Mouse (Mus musculus): ENCODE measurements around the gene Aff1. TPM values are rescaled to one million over a fixed set of nuclear protein-coding genes. Genes with fewer than 3 reads are reported as not detected.

Aff1 gene
- polyA plus RNA-seq, 1 experiment from 2014 or later: 7.3 TPM

DNA sequence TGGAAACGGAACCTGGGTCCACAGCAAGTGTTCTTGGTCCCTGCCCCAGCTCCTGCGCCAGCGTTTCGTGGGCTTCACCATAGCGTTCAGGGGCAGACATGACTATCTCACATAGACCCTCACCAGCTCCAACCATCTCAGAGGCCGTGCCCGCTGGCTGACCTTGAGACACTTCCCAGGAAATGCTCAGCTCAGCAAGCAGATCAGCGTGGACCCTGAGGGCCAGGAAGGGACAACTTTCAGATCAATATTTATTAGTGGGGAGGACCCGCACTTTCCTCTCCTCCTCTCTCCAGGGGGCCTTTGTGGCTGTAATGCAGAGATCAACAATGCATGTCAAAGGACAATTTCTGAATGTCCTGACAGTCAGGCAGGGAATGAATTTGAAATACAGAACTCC lies 27.2 kb upstream of the Aff1 start:
- Histone ChIP-seq H3K4me2 (ENCODE audit: low read length) (no peak overlapping the region), H3K9ac (ENCODE audit: low read length) (no peak overlapping the region), H3K4me3 (ENCODE audit: low read depth, low read length) (no peak overlapping the region), H3K27me3 (replicated peaks; ENCODE audit: control insufficient read depth, insufficient read depth, low read length) (no peaks in the 10 kb centered on the region), H3K27ac (ENCODE audit: low read depth) (no peak overlapping the region), H3K4me1 (replicated peaks; ENCODE audit: control insufficient read depth, insufficient read depth, low read length) (no peaks in the 10 kb centered on the region), H3K36me3 (ENCODE audit: control insufficient read depth, insufficient read depth, low read length) (no peaks in the 10 kb centered on the region), H3K9me3 (ENCODE audit: control insufficient read depth, low read length) (no peaks in the 10 kb centered on the region)
- DNase-seq (ENCODE audit: low spot score) (no peak), ATAC-seq (replicated peaks; ENCODE audit: low FRiP score, low TSS enrichment, low read depth) (no peak)
- WGBS: 76% methylated on average over 9 of the region's 9 CpGs

DNA sequence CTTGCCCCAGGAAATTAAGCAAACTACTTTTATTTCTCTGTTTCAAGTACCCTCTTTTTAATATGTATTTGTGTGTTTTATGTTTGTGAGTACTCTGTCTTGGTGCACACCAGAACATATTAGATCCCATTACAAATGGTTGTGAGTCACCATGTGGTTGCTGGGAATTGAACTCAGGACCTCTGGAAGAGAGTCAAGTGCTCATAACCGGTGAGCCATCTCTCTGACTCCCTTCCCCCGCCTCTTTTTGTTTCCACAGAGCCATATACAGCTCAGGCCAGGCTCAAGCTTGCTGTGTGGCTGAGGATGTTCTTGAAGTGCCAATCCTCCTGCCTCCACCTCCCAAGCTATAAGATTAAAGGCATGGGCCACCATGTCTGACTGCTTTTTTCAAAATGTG lies 26.3 kb upstream of the Aff1 start:
- ATAC-seq (replicated peaks; ENCODE audit: low FRiP score, low TSS enrichment, low read depth): no peak
- WGBS: 71% methylated on average over 2 of the region's 2 CpGs

DNA sequence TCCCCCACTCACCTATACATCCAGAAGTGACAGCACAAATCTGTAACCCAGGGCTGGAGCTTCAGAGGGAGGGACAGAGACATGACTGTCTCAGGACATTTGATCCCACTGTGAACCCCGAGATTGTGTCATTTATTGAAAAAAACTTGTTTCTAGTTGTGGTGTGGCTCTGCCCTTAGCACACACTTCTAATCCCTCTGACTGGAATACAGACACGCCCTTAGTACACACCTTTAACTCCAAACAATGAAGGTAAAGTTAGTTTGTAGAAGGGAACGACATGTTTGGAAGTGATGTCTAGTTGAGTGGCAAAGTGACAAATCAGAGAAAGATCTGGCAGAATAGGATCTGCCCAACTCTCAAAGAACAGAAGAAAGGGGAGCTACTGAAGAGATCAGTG lies 20.3 kb upstream of the Aff1 start:
- Histone ChIP-seq H3K9me3 (ENCODE audit: control insufficient read depth, low read length) (no peaks in the 10 kb centered on the region), H3K4me3 (ENCODE audit: low read depth, low read length) (no peak overlapping the region), H3K27me3 (replicated peaks; ENCODE audit: control insufficient read depth, insufficient read depth, low read length) (no peaks in the 10 kb centered on the region), H3K4me1 (replicated peaks; ENCODE audit: control insufficient read depth, insufficient read depth, low read length) (0 out of 2 replicates have a peak, but pooled peaks cover 2% of the 10 kb centered on the region), H3K9ac (ENCODE audit: low read length) (no peak overlapping the region), H3K4me2 (ENCODE audit: low read length) (no peak overlapping the region), H3K27ac (ENCODE audit: low read depth) (peak overlapping the region; percentile 22; the same call in 1 of the 2 replicates), H3K36me3 (ENCODE audit: control insufficient read depth, insufficient read depth, low read length) (no peaks in the 10 kb centered on the region)
- ATAC-seq (replicated peaks; ENCODE audit: low FRiP score, low TSS enrichment, low read depth): no peak
- WGBS: 57% methylated on average over 3 of the region's 3 CpGs
- no peak for DNase-seq (ENCODE audit: low spot score)

More for the DNA sequence above, 26.3 kb upstream of the Aff1 start:
- Histone ChIP-seq H3K27me3 (replicated peaks; ENCODE audit: control insufficient read depth, insufficient read depth, low read length) (no peaks in the 10 kb centered on the region), H3K4me2 (ENCODE audit: low read length) (no peak overlapping the region), H3K4me1 (replicated peaks; ENCODE audit: control insufficient read depth, insufficient read depth, low read length) (no peaks in the 10 kb centered on the region), H3K36me3 (ENCODE audit: control insufficient read depth, insufficient read depth, low read length) (no peaks in the 10 kb centered on the region), H3K4me3 (ENCODE audit: low read depth, low read length) (no peak overlapping the region), H3K27ac (ENCODE audit: low read depth) (no peak overlapping the region), H3K9me3 (ENCODE audit: control insufficient read depth, low read length) (no peaks in the 10 kb centered on the region), H3K9ac (ENCODE audit: low read length) (no peak overlapping the region)
- no peak for DNase-seq (ENCODE audit: low spot score)

DNA sequence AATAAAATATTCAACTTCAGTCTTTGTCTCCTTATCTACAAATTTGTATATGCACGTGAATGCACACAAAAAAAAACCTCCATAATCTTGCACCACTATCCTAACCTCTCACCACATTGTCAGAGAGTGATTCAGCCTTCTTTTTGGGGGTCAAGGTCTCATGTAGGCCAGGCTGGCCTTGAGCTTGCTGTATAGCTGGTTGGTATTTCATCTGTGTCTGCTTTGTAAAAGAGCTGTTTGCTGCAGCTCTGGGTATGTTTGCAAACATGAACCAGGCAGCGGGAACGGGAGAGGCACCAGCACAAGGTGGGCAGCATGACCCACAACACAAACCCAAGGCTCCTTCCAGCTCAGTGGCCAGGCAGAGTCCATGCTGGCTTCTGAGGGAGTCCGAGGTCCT lies 18.6 kb upstream of the Aff1 start:
- H3K4me1 ChIP-seq (replicated peaks; ENCODE audit: control insufficient read depth, insufficient read depth, low read length): 0 out of 2 replicates have a peak, but pooled peaks cover 2% of the 10 kb centered on the region
- H3K4me3 ChIP-seq (ENCODE audit: low read depth, low read length): no peak overlapping the region
- WGBS: 77% methylated on average over 4 of the region's 4 CpGs
- H3K27ac ChIP-seq (ENCODE audit: low read depth): no peak overlapping the region
- H3K4me2 ChIP-seq (ENCODE audit: low read length): no peak overlapping the region
- no peaks in the 10 kb centered on the region for H3K36me3 ChIP-seq (ENCODE audit: control insufficient read depth, insufficient read depth, low read length)
- no peak overlapping the region for H3K9ac ChIP-seq (ENCODE audit: low read length)
- ATAC-seq (replicated peaks; ENCODE audit: low FRiP score, low TSS enrichment, low read depth) (no peak), DNase-seq (ENCODE audit: low spot score) (no peak)
- H3K27me3 ChIP-seq (replicated peaks; ENCODE audit: control insufficient read depth, insufficient read depth, low read length): no peaks in the 10 kb centered on the region
- no peaks in the 10 kb centered on the region for H3K9me3 ChIP-seq (ENCODE audit: control insufficient read depth, low read length)

DNA sequence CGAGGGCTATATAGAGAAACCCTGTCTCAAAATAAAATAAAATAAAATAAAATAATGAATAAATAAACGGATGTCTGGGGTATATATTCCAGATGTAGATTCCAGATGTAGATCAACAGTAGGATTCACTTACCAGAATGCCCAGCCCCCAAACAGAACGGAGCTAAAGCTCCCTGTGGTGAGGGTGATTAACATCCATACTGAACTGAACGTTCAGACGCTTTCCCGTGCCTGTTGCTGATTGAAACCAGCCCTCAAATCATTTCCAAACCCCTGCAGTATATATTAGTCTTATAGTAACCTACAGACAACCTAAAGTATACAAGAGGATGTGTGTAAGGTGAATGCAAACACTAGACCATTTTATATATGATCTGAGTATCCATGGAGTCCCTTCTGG lies 17.7 kb upstream of the Aff1 start:
- Histone ChIP-seq H3K27me3 (replicated peaks; ENCODE audit: control insufficient read depth, insufficient read depth, low read length) (no peaks in the 10 kb centered on the region), H3K9ac (ENCODE audit: low read length) (no peak overlapping the region), H3K9me3 (ENCODE audit: control insufficient read depth, low read length) (no peaks in the 10 kb centered on the region), H3K36me3 (ENCODE audit: control insufficient read depth, insufficient read depth, low read length) (no peaks in the 10 kb centered on the region), H3K4me2 (ENCODE audit: low read length) (no peak overlapping the region), H3K27ac (ENCODE audit: low read depth) (no peak overlapping the region), H3K4me3 (ENCODE audit: low read depth, low read length) (no peak overlapping the region), H3K4me1 (replicated peaks; ENCODE audit: control insufficient read depth, insufficient read depth, low read length) (0 out of 2 replicates have a peak, but pooled peaks cover 2% of the 10 kb centered on the region)
- DNase-seq (ENCODE audit: low spot score) (no peak), ATAC-seq (replicated peaks; ENCODE audit: low FRiP score, low TSS enrichment, low read depth) (no peak)
- WGBS: 36% methylated on average over 6 of the region's 6 CpGs

- no peak; the same call in 1 of the 2 replicates for ATAC-seq (replicated peaks; ENCODE audit: low FRiP score, low TSS enrichment, low read depth)
- Histone ChIP-seq H3K9me3 (ENCODE audit: control insufficient read depth, low read length) (no peaks in the 10 kb centered on the region), H3K4me2 (ENCODE audit: low read length) (no peak overlapping the region), H3K36me3 (ENCODE audit: control insufficient read depth, insufficient read depth, low read length) (no peaks in the 10 kb centered on the region), H3K4me1 (replicated peaks; ENCODE audit: control insufficient read depth, insufficient read depth, low read length) (0 out of 2 replicates have a peak, but pooled peaks cover 2% of the 10 kb centered on the region), H3K27ac (ENCODE audit: low read depth) (no peak overlapping the region), H3K27me3 (replicated peaks; ENCODE audit: control insufficient read depth, insufficient read depth, low read length) (no peaks in the 10 kb centered on the region), H3K9ac (ENCODE audit: low read length) (no peak overlapping the region), H3K4me3 (ENCODE audit: low read depth, low read length) (no peak overlapping the region)
- WGBS: 72% methylated on average over 6 of the region's 6 CpGs
- DNase-seq (ENCODE audit: low spot score): no peak
These were observed 15.8 kb upstream of the Aff1 start for GRCm38 (mm10) chr5:103676289-103676881.

GRCm38 (mm10) chr5:103677894-103678293 lies 14.3 kb upstream of the Aff1 start:
- H3K4me1 ChIP-seq (replicated peaks; ENCODE audit: control insufficient read depth, insufficient read depth, low read length): 0 out of 2 replicates have a peak, but pooled peaks cover 2% of the 10 kb centered on the region
- no peaks in the 10 kb centered on the region for H3K9me3 ChIP-seq (ENCODE audit: control insufficient read depth, low read length)
- H3K9ac ChIP-seq (ENCODE audit: low read length): no peak overlapping the region
- no peak overlapping the region for H3K27ac ChIP-seq (ENCODE audit: low read depth)
- no peak overlapping the region for H3K4me2 ChIP-seq (ENCODE audit: low read length)
- no peak for DNase-seq (ENCODE audit: low spot score)
- H3K36me3 ChIP-seq (ENCODE audit: control insufficient read depth, insufficient read depth, low read length): no peaks in the 10 kb centered on the region
- no peak for ATAC-seq (replicated peaks; ENCODE audit: low FRiP score, low TSS enrichment, low read depth)
- no peak overlapping the region for H3K4me3 ChIP-seq (ENCODE audit: low read depth, low read length)
- H3K27me3 ChIP-seq (replicated peaks; ENCODE audit: control insufficient read depth, insufficient read depth, low read length): no peaks in the 10 kb centered on the region
- 83% methylated on average over 6 of the region's 6 CpGs for WGBS

GRCm38 (mm10) chr5:103678974-103679373 lies 13.2 kb upstream of the Aff1 start:
- Histone ChIP-seq H3K36me3 (ENCODE audit: control insufficient read depth, insufficient read depth, low read length) (no peaks in the 10 kb centered on the region), H3K27me3 (replicated peaks; ENCODE audit: control insufficient read depth, insufficient read depth, low read length) (no peaks in the 10 kb centered on the region), H3K27ac (ENCODE audit: low read depth) (no peak overlapping the region), H3K9ac (ENCODE audit: low read length) (no peak overlapping the region), H3K4me1 (replicated peaks; ENCODE audit: control insufficient read depth, insufficient read depth, low read length) (0 out of 2 replicates have a peak, but pooled peaks cover 2% of the 10 kb centered on the region), H3K9me3 (ENCODE audit: control insufficient read depth, low read length) (no peaks in the 10 kb centered on the region), H3K4me3 (ENCODE audit: low read depth, low read length) (no peak overlapping the region), H3K4me2 (ENCODE audit: low read length) (no peak overlapping the region)
- 82% methylated on average over 5 of the region's 5 CpGs for WGBS
- DNase-seq (ENCODE audit: low spot score) (no peak), ATAC-seq (replicated peaks; ENCODE audit: low FRiP score, low TSS enrichment, low read depth) (no peak)

- DNase-seq (ENCODE audit: low spot score) (peak; percentile 77), ATAC-seq (replicated peaks; ENCODE audit: low FRiP score, low TSS enrichment, low read depth) (no peak)
- H3K27me3 ChIP-seq (replicated peaks; ENCODE audit: control insufficient read depth, insufficient read depth, low read length): no peaks in the 10 kb centered on the region
- H3K9ac ChIP-seq (ENCODE audit: low read length): no peak overlapping the region
- H3K4me3 ChIP-seq (ENCODE audit: low read depth, low read length): no peak overlapping the region
- no peaks in the 10 kb centered on the region for H3K9me3 ChIP-seq (ENCODE audit: control insufficient read depth, low read length)
- H3K4me2 ChIP-seq (ENCODE audit: low read length): no peak overlapping the region
- H3K27ac ChIP-seq (ENCODE audit: low read depth): no peak overlapping the region
- H3K36me3 ChIP-seq (ENCODE audit: control insufficient read depth, insufficient read depth, low read length): no peaks in the 10 kb centered on the region
- WGBS: 46% methylated on average over 4 of the region's 4 CpGs
- no peaks in the 10 kb centered on the region for H3K4me1 ChIP-seq (replicated peaks; ENCODE audit: control insufficient read depth, insufficient read depth, low read length)
These were observed 11.8 kb upstream of the Aff1 start for GRCm38 (mm10) chr5:103680381-103680780.

All from intestine, embryonic 14.5 days (tissue).